Mouse (Mus musculus) forebrain, embryonic 10.5 days (tissue): Measurements from ENCODE around the gene Plaa. TPM values are rescaled to one million over a fixed set of nuclear protein-coding genes. Genes with fewer than 3 reads are reported as not detected.
A peak's percentile ranks its signal among the peaks of the same experiment; 100 is the strongest.
"Not testable (repeated sequence)": the region's sequence is repeated elsewhere in the genome, so short reads cannot be mapped to it uniquely, and the experiment has no call there.

Experiments used
- DNase-seq: peaks from one replicate; pipeline ENCODE4 v3.0.0-alpha.2; 2017; ENCODE audit warnings: low spot score; ENCODE audit errors: extremely low spot score
- H3K27ac ChIP-seq: fragments of 300-500 bp; sonication (generic); 2 replicates; pipeline ENCODE4 v1.5.1; 2016; ENCODE audit warnings: mild to moderate bottlenecking
- H3K27me3 ChIP-seq: fragments of 300-500 bp; sonication (generic); 2 replicates; pipeline ENCODE4 v1.6.1; 2016; ENCODE audit warnings: mild to moderate bottlenecking; ENCODE audit not compliant: poor library complexity, severe bottlenecking
- H3K36me3 ChIP-seq: fragments of 300-500 bp; sonication (generic); replicated peaks from 2 replicates; pipeline ENCODE4 v1.6.1; 2016; ENCODE audit warnings: mild to moderate bottlenecking, moderate library complexity
- H3K4me1 ChIP-seq: fragments of 300-500 bp; sonication (generic); 2 replicates; pipeline ENCODE4 v1.6.1; 2016
- H3K4me3 ChIP-seq: fragments of 300-500 bp; sonication (generic); 2 replicates; pipeline ENCODE4 v1.5.1; 2016; ENCODE audit warnings: mild to moderate bottlenecking, moderate library complexity
- H3K9me3 ChIP-seq: fragments of 300-500 bp; sonication (generic); 2 replicates; pipeline ENCODE4 v1.6.1; 2016; ENCODE audit warnings: mild to moderate bottlenecking, moderate library complexity
- WGBS: fragments of 180-500 bp; shearing (Covaris S2); methylation state at CpG from one replicate; pipeline ENCODE4 v1.1.7; 2016; 5-methylcytosine and 5-hydroxymethylcytosine counted together
- polyA plus RNA-seq: library from polyadenylated mRNA; unstranded; fragments of >200 nt; fragmentation: Nextera tagmentation; extraction: Ambion mirVana; gene quantifications from 2 replicates; pipeline ENCODE4 v1.2.1, GENCODE M21; 2016

Plaa gene
- 94.7 and 97.4 TPM in 2 replicates for polyA plus RNA-seq

GRCm38 (mm10) chr4:94603031-94603629 lies at the start of gene Plaa:
Plaa (minus strand) TSS chr4:94603244.
- peaks cover 3% of the 10 kb centered on the region for H3K36me3 ChIP-seq
- under 1% methylated on average over 61 of the region's 61 CpGs for WGBS
- DNase-seq = peak; percentile 90
- no peaks in the 10 kb centered on the region for H3K9me3 ChIP-seq
- H3K4me1 ChIP-seq = peaks cover 19% of the 10 kb centered on the region
- H3K4me3 ChIP-seq = peak within 1 kb of the TSS; percentile 92
- peak within 1 kb of the TSS; percentile 96 for H3K27ac ChIP-seq
- H3K27me3 ChIP-seq = no peaks in the 10 kb centered on the region

GRCm38 (mm10) chr4:94650426-94651175 lies 47.6 kb upstream of the Plaa start:
- not testable (repeated sequence) for H3K27ac ChIP-seq, DNase-seq, H3K27me3 ChIP-seq, H3K4me1 ChIP-seq, H3K9me3 ChIP-seq, H3K4me3 ChIP-seq
- WGBS = 89% methylated on average over 5 of the region's 5 CpGs
- peaks cover 27% of the 10 kb centered on the region for H3K36me3 ChIP-seq

GRCm38 (mm10) chr4:94649920-94650319 lies 46.9 kb upstream of the Plaa start, which contains the start of gene Lrrc19:
Lrrc19 (minus strand) TSS chr4:94650144.
- H3K9me3 ChIP-seq = no peaks in the 10 kb centered on the region; the same call in 1 of the 2 replicates
- H3K27me3 ChIP-seq = no peaks in the 10 kb centered on the region
- WGBS = 96% methylated on average over 3 of the region's 3 CpGs
- DNase-seq = no peak
- H3K36me3 ChIP-seq = peaks cover 23% of the 10 kb centered on the region
- no peak within 1 kb of the TSS for H3K4me3 ChIP-seq
- no peak within 1 kb of the TSS for H3K27ac ChIP-seq
- H3K4me1 ChIP-seq = no peaks in the 10 kb centered on the region

- no peaks in the 10 kb centered on the region for H3K9me3 ChIP-seq
- H3K36me3 ChIP-seq = peaks cover 18% of the 10 kb centered on the region
- no peaks in the 10 kb centered on the region for H3K4me1 ChIP-seq
- DNase-seq = no peak
- 99% methylated on average over 2 of the region's 2 CpGs for WGBS
- no peak overlapping the region for H3K4me3 ChIP-seq
- no peaks in the 10 kb centered on the region for H3K27me3 ChIP-seq
- no peak overlapping the region for H3K27ac ChIP-seq
These were observed 40.1 kb upstream of the Plaa start for GRCm38 (mm10) chr4:94643141-94643540.

GRCm38 (mm10) chr4:94620077-94620476 lies 17.0 kb upstream of the Plaa start:
- Histone ChIP-seq H3K27me3 (no peaks in the 10 kb centered on the region), H3K27ac (no peak overlapping the region), H3K36me3 (peaks cover 31% of the 10 kb centered on the region), H3K4me3 (no peak overlapping the region), H3K4me1 (peaks cover 13% of the 10 kb centered on the region), H3K9me3 (no peaks in the 10 kb centered on the region)
- no peak for DNase-seq
- WGBS = 92% methylated on average over 2 of the region's 2 CpGs

GRCm38 (mm10) chr4:94614627-94615006 lies 11.6 kb upstream of the Plaa start:
- H3K4me3 ChIP-seq = peak overlapping the region; percentile 75
- 1% methylated on average over 18 of the region's 18 CpGs for WGBS
- peaks cover 20% of the 10 kb centered on the region for H3K4me1 ChIP-seq
- no peak for DNase-seq
- H3K27me3 ChIP-seq = no peaks in the 10 kb centered on the region
- H3K9me3 ChIP-seq = no peaks in the 10 kb centered on the region
- H3K36me3 ChIP-seq = peaks cover 3% of the 10 kb centered on the region
- peak overlapping the region; percentile 91 for H3K27ac ChIP-seq

GRCm38 (mm10) chr4:94613972-94614626 lies 11.1 kb upstream of the Plaa start, which contains the start of gene Ift74:
Ift74 (plus strand) TSS chr4:94614491.
- Histone ChIP-seq H3K9me3 (no peaks in the 10 kb centered on the region), H3K36me3 (peaks cover 3% of the 10 kb centered on the region), H3K4me1 (peaks cover 20% of the 10 kb centered on the region), H3K27me3 (no peaks in the 10 kb centered on the region), H3K27ac (peak within 1 kb of the TSS; percentile 91), H3K4me3 (peak within 1 kb of the TSS; percentile 75)
- WGBS = 2% methylated on average over 29 of the region's 29 CpGs
- DNase-seq = peak; percentile 96

- no peaks in the 10 kb centered on the region for H3K36me3 ChIP-seq
- no peak overlapping the region for H3K4me3 ChIP-seq
- peaks cover 10% of the 10 kb centered on the region for H3K4me1 ChIP-seq
- no peak for DNase-seq
- H3K27ac ChIP-seq = no peak overlapping the region
- H3K9me3 ChIP-seq = no peaks in the 10 kb centered on the region
- 86% methylated on average over 3 of the region's 3 CpGs for WGBS
- H3K27me3 ChIP-seq = no peaks in the 10 kb centered on the region
These were observed 7.3 kb upstream of the Plaa start for GRCm38 (mm10) chr4:94610339-94610738.

GRCm38 (mm10) chr4:94605591-94605990 lies 2.5 kb upstream of the Plaa start:
- no peaks in the 10 kb centered on the region for H3K36me3 ChIP-seq
- peaks cover 19% of the 10 kb centered on the region for H3K4me1 ChIP-seq
- no peaks in the 10 kb centered on the region for H3K27me3 ChIP-seq
- no peak overlapping the region for H3K27ac ChIP-seq
- 96% methylated on average over 2 of the region's 2 CpGs for WGBS
- no peaks in the 10 kb centered on the region for H3K9me3 ChIP-seq
- H3K4me3 ChIP-seq = no peak overlapping the region
- DNase-seq = no peak

- Histone ChIP-seq H3K9me3 (no peaks in the 10 kb centered on the region), H3K4me3 (peak overlapping the region; percentile 92), H3K4me1 (peaks cover 19% of the 10 kb centered on the region), H3K27me3 (no peaks in the 10 kb centered on the region), H3K36me3 (no peaks in the 10 kb centered on the region), H3K27ac (no peak overlapping the region)
- DNase-seq = no peak
- WGBS = 95% methylated on average over 2 of the region's 2 CpGs
These were observed 1.5 kb upstream of the Plaa start for GRCm38 (mm10) chr4:94604452-94605019.

- H3K36me3 ChIP-seq = peaks cover 3% of the 10 kb centered on the region
- H3K27ac ChIP-seq = peak overlapping the region; percentile 96
- H3K9me3 ChIP-seq = no peaks in the 10 kb centered on the region
- DNase-seq = no peak
- H3K4me3 ChIP-seq = peak overlapping the region; percentile 92
- peaks cover 19% of the 10 kb centered on the region for H3K4me1 ChIP-seq
- WGBS = under 1% methylated on average over 33 of the region's 33 CpGs
- no peaks in the 10 kb centered on the region for H3K27me3 ChIP-seq
These were observed 481 bp downstream of the Plaa start for GRCm38 (mm10) chr4:94602496-94603030.

- Histone ChIP-seq H3K4me3 (peak overlapping the region; percentile 92), H3K36me3 (peaks cover 3% of the 10 kb centered on the region), H3K27me3 (no peaks in the 10 kb centered on the region), H3K9me3 (no peaks in the 10 kb centered on the region), H3K4me1 (peaks cover 19% of the 10 kb centered on the region), H3K27ac (no peak overlapping the region)
- no peak for DNase-seq
- 94% methylated on average over 4 of the region's 4 CpGs for WGBS
These were observed 1.6 kb downstream of the Plaa start for GRCm38 (mm10) chr4:94601395-94601794.
